Mouse (Mus musculus): ENCODE measurements around the gene Zfp874a. TPM values are rescaled to one million over a fixed set of nuclear protein-coding genes. Genes with fewer than 3 reads are reported as not detected.
A peak's percentile ranks its signal among the peaks of the same experiment; 100 is the strongest.

Gene Zfp874a
- polyA plus RNA-seq (2015; fragmentation: Nextera tagmentation; extraction: Ambion mirVana) = 9.7 TPM in 2 replicates

DNA sequence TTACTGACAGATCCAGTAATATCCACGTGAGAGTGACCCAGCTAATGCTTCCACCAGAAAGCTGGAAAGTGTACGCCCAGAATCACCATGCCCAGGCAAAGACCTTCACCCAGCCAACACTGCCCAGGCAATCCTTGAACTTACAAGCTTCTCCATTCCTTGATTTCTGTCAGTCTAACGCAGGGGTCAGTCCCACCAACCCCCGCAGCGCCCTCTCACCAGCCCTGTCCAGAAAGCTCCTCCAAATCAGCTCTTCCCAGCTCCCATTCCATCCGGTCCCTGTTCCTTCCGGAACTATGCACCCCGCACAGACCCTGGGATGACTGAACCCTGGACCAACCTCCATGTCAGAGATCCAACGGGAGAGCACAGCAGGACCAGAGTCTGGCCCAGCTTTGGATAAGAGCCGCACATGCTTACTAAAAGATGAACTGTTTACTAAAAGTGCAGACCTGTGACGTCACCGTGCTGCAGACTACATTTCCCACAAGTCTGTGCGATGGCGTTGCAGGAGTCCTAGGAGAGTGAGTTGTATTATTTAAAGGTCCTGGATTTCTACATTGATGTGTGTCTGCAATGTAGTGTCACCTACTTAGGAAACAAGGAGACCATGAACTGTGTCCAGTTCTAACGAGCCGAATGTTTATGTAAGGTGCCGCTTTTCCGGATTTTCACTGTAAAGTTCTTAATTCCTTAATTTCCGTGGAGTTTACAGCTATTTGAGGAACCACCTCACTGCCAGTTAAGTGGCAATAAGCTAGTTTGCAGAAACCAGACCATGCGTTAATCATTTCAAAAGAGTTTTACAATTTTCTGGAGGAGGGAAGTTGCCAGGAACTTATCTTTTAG is at the start of gene Zfp874a:
TSS of gene Zfp874a (minus strand) at position 453 of the 849 bp plus-strand sequence.
- Histone ChIP-seq H3K27ac (peak within 1 kb of the TSS; percentile 55), H3K9me3 (replicated peaks; ENCODE audit: low read length) (no peaks in the 10 kb centered on the region), H3K27me3 (ENCODE audit: insufficient read depth, low read length) (no peaks in the 10 kb centered on the region), H3K4me3 (replicated peaks; ENCODE audit: low read depth, low read length) (peak within 1 kb of the TSS; percentile 55), H3K36me3 (ENCODE audit: insufficient read depth, low read length) (peaks cover 4% of the 10 kb centered on the region), H3K4me2 (ENCODE audit: low read length) (peak within 1 kb of the TSS; percentile 71), H3K9ac (ENCODE audit: low read depth, low read length) (peak within 1 kb of the TSS; percentile 50), H3K4me1 (replicated peaks; ENCODE audit: insufficient read depth, low read length) (no peaks in the 10 kb centered on the region)
- DNase-seq (ENCODE audit: low spot score) (peak; percentile 95), ATAC-seq (replicated peaks; ENCODE audit: low FRiP score, low read depth) (peak; percentile 97)
- no peak for TF ChIP-seq CTCF (IDR thresholded peaks at IDR 0.05; ENCODE audit: low read depth)
- WGBS = under 1% methylated on average over 20 of the region's 20 CpGs

DNA sequence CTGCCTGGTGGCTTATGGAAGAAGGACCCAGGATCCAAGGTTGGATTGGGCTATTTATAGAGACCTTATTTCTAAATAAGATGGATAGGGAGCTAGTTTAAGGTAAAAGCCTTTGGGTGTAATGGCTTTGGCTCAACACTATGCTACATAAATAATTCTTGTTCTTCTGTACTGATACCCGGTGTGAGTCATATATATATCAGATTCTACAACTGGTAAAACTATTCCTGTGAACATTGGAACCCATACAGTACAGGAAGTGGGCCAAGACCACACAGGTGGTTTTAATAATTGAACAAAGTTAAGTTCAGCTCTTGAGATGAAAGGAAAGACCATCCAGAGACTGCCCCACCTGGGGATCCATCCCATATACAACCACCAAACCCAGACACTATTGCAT is 49.5 kb upstream of the Zfp874a start:
- Histone ChIP-seq H3K4me1 (replicated peaks; ENCODE audit: insufficient read depth, low read length) (0 out of 2 replicates have a peak, but pooled peaks cover 6% of the 10 kb centered on the region), H3K36me3 (ENCODE audit: insufficient read depth, low read length) (0 out of 2 replicates have a peak, but pooled peaks cover 2% of the 10 kb centered on the region), H3K9me3 (replicated peaks; ENCODE audit: low read length) (no peaks in the 10 kb centered on the region; the same call in 1 of the 2 replicates), H3K4me3 (replicated peaks; ENCODE audit: low read depth, low read length) (no peak overlapping the region), H3K4me2 (ENCODE audit: low read length) (no peak overlapping the region), H3K27ac (no peak overlapping the region), H3K9ac (ENCODE audit: low read depth, low read length) (no peak overlapping the region), H3K27me3 (ENCODE audit: insufficient read depth, low read length) (no peaks in the 10 kb centered on the region)
- ATAC-seq (replicated peaks; ENCODE audit: low FRiP score, low read depth) = no peak
- WGBS = 78% methylated on average over 1 of the region's 1 CpGs
- DNase-seq (ENCODE audit: low spot score) = no peak
- no peak for TF ChIP-seq CTCF (IDR thresholded peaks at IDR 0.05; ENCODE audit: low read depth)

DNA sequence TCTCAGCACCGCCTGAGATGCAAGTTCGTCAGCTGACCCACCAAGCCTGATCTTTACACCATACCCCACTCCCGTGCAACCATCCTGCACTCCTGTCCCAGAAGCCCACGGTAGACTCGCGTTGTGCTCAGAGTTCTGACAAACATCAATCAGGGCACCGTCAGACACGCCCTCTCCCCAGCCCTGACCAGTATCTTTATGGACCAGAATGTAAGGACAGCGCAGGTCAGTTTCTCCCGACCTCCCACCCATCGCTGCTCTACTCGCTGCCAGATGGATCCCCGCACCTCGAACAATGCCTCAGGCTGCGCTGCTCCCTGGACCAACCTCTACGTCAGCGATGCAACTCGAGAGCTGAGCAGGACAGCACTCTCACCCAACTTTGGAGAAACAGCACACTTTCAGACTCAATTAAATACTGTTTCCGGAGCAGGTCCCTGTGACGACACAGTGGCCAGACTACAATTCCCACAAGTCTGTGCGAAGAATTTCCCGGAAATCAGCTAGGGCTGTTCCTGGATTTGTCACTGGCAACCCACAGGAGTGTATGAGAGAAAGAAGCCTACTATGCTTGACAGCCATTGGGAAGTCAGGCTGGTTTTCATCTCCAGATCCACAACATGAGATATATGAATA is 48.8 kb upstream of the Zfp874a start, which contains the start of gene Zfp58:
TSS of gene Zfp58 (minus strand) at position 472 of the 636 bp plus-strand sequence.
- Histone ChIP-seq H3K4me3 (replicated peaks; ENCODE audit: low read depth, low read length) (peak within 1 kb of the TSS; percentile 78), H3K4me1 (replicated peaks; ENCODE audit: insufficient read depth, low read length) (0 out of 2 replicates have a peak, but pooled peaks cover 6% of the 10 kb centered on the region), H3K36me3 (ENCODE audit: insufficient read depth, low read length) (0 out of 2 replicates have a peak, but pooled peaks cover 4% of the 10 kb centered on the region), H3K9me3 (replicated peaks; ENCODE audit: low read length) (no peaks in the 10 kb centered on the region; the same call in 1 of the 2 replicates), H3K27ac (peak within 1 kb of the TSS; percentile 38; the same call in 1 of the 2 replicates), H3K4me2 (ENCODE audit: low read length) (peak within 1 kb of the TSS; percentile 80), H3K27me3 (ENCODE audit: insufficient read depth, low read length) (no peaks in the 10 kb centered on the region), H3K9ac (ENCODE audit: low read depth, low read length) (peak within 1 kb of the TSS; percentile 69)
- TF ChIP-seq CTCF (IDR thresholded peaks at IDR 0.05; ENCODE audit: low read depth) = no peak
- ATAC-seq (replicated peaks; ENCODE audit: low FRiP score, low read depth) (peak; percentile 95), DNase-seq (ENCODE audit: low spot score) (peak; percentile 92)
- 0% methylated on average over 22 of the region's 22 CpGs for WGBS

GRCm38 (mm10) chr13:67495631-67496030 is 44.2 kb upstream of the Zfp874a start:
- Histone ChIP-seq H3K36me3 (ENCODE audit: insufficient read depth, low read length) (peaks cover 27% of the 10 kb centered on the region), H3K27me3 (ENCODE audit: insufficient read depth, low read length) (no peaks in the 10 kb centered on the region), H3K9me3 (replicated peaks; ENCODE audit: low read length) (peaks cover 10% of the 10 kb centered on the region), H3K9ac (ENCODE audit: low read depth, low read length) (no peak overlapping the region), H3K4me1 (replicated peaks; ENCODE audit: insufficient read depth, low read length) (0 out of 2 replicates have a peak, but pooled peaks cover 6% of the 10 kb centered on the region), H3K4me3 (replicated peaks; ENCODE audit: low read depth, low read length) (no peak overlapping the region), H3K27ac (no peak overlapping the region), H3K4me2 (ENCODE audit: low read length) (no peak overlapping the region)
- WGBS = 97% methylated on average over 1 of the region's 1 CpGs
- DNase-seq (ENCODE audit: low spot score) (no peak), ATAC-seq (replicated peaks; ENCODE audit: low FRiP score, low read depth) (no peak)
- TF ChIP-seq CTCF (IDR thresholded peaks at IDR 0.05; ENCODE audit: low read depth) = no peak

DNA sequence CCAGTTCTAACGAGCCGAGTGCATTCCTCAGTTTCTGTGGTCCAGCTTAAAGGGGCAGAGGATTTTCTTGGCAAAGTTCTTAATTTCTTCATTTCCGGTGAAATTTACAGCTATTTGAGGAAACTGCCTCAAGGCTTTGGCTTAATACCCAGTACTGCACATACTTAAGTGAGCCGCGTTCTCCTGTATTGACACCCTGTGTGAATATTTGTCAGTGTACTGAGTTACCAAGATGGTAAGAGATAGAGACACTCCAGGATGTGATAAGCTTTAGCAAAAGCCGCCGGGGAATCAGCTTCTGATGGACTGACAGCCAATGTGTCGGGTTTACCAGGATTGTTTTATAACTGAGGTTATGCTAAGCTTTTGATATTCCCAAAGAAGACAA is 33.0 kb upstream of the Zfp874a start:
- peak overlapping the region; percentile 62 for H3K4me2 ChIP-seq (ENCODE audit: low read length)
- TF ChIP-seq CTCF (IDR thresholded peaks at IDR 0.05; ENCODE audit: low read depth) = no peak
- peak overlapping the region; percentile 58 for H3K9ac ChIP-seq (ENCODE audit: low read depth, low read length)
- peak; percentile 26 for ATAC-seq (replicated peaks; ENCODE audit: low FRiP score, low read depth)
- H3K36me3 ChIP-seq (ENCODE audit: insufficient read depth, low read length) = no peaks in the 10 kb centered on the region
- 0 out of 2 replicates have a peak, but pooled peaks cover 3% of the 10 kb centered on the region for H3K4me1 ChIP-seq (replicated peaks; ENCODE audit: insufficient read depth, low read length)
- H3K27me3 ChIP-seq (ENCODE audit: insufficient read depth, low read length) = no peaks in the 10 kb centered on the region
- no peaks in the 10 kb centered on the region for H3K9me3 ChIP-seq (replicated peaks; ENCODE audit: low read length)
- peak overlapping the region; percentile 51; the same call in 1 of the 2 replicates for H3K27ac ChIP-seq
- 39% methylated on average over 8 of the region's 8 CpGs for WGBS
- H3K4me3 ChIP-seq (replicated peaks; ENCODE audit: low read depth, low read length) = peak overlapping the region; percentile 64
- DNase-seq (ENCODE audit: low spot score) = no peak
